In genomic region chr8:121214975-121215374, GRCm38 (mm10) we compare ENCODE assay signal across 17 mouse cellular contexts.
DNase-seq lines count a peak whose midpoint lies in the region; ATAC-seq and TF ChIP-seq lines count a peak whose summit lies in the region.
"Had no signal": no experiment of that assay in that cellular context is flagged by ENCODE, and none has a peak within 500 bp of the region (broad histone marks: within the 10 kb centered on the region; RNA-seq: fewer than 3 reads in every experiment).

No protein-coding gene starts in this region.

- no peaks in the 10 kb centered on the region for H3K79me2 ChIP-seq in liver, adult 2 months (ENCODE audit: control insufficient read depth, insufficient read depth, low read length)

- H3K36me3 ChIP-seq in liver, adult 2 months (ENCODE audit: control insufficient read depth, insufficient read depth, low read length), result no peaks in the 10 kb centered on the region
- no peaks in the 10 kb centered on the region for H3K36me3 ChIP-seq in liver, embryonic 12.5 days
- no peaks in the 10 kb centered on the region for H3K36me3 ChIP-seq in E14TG2a.4 (ENCODE audit: insufficient read depth, low read length)
- H3K36me3 ChIP-seq: midbrain, embryonic 10.5 days had no signal

- no peak overlapping the region for H3K9ac ChIP-seq in liver, adult 2 months (ENCODE audit: low read depth, low read length)
- H3K9ac ChIP-seq in liver, embryonic 12.5 days, result no peak overlapping the region

- no peak for DNase-seq in cerebellum, adult 2 months
- DNase-seq in cerebellum, postnatal 36 days, result no peak
- peak; percentile 7 for DNase-seq in liver, adult 2 months (ENCODE audit: extremely low read depth, low read depth, low spot score)
- DNase-seq in thymus, postnatal 0 days (ENCODE audit: low spot score), result no peak
- DNase-seq: adrenal gland, postnatal 25 days; cerebellum, adult 11-12 months; heart, adult 11 months; kidney, postnatal 4 days; spleen, adult 18-20 months; thymus, postnatal 25 days had no signal

- TF ChIP-seq POLR2A in cerebellum, adult 2 months (IDR thresholded peaks at IDR 0.05; ENCODE audit: borderline replicate concordance, insufficient read depth, low read length), result no peak
- no peak for TF ChIP-seq POLR2A in liver, adult 2 months (IDR thresholded peaks at IDR 0.05; ENCODE audit: extremely low read depth, insufficient read depth, low read length)
- no peak for TF ChIP-seq POLR2A in cortical plate, adult 2 months (IDR thresholded peaks at IDR 0.05; ENCODE audit: extremely low read depth, insufficient read depth, low read length)

- peaks cover 4% of the 10 kb centered on the region; the same call in 1 of the 2 replicates for H3K9me3 ChIP-seq in liver, embryonic 12.5 days (replicated peaks)
- H3K9me3 ChIP-seq in E14TG2a.4 (ENCODE audit: low read length), result peaks cover 4% of the 10 kb centered on the region; the same call in 1 of the 2 replicates
- H3K9me3 ChIP-seq: midbrain, embryonic 10.5 days had no signal

- 79% methylated on average over 10 of the region's 10 CpGs for WGBS in cerebellum, adult 2 months
- 80% methylated on average over 10 of the region's 10 CpGs for WGBS in liver, adult 2 months
- 64% methylated on average over 10 of the region's 10 CpGs for WGBS in liver, embryonic 12.5 days (ENCODE audit: insufficient replicate concordance)

- H3K4me3 ChIP-seq in cerebellum, adult 2 months (replicated peaks; ENCODE audit: insufficient read depth, low read depth, low read length), result no peak overlapping the region
- no peak overlapping the region for H3K4me3 ChIP-seq in liver, adult 2 months (ENCODE audit: insufficient read depth, low read depth, low read length)
- no peak overlapping the region for H3K4me3 ChIP-seq in liver, embryonic 12.5 days
- H3K4me3 ChIP-seq in E14TG2a.4 (replicated peaks; ENCODE audit: low read length), result no peak overlapping the region
- H3K4me3 ChIP-seq in cortical plate, adult 2 months (ENCODE audit: insufficient read depth, low read length), result no peak overlapping the region
- H3K4me3 ChIP-seq: erythroblast, embryonic 14.5 days; midbrain, embryonic 10.5 days had no signal

- TF ChIP-seq CTCF in cerebellum, adult 2 months (IDR thresholded peaks at IDR 0.05; ENCODE audit: borderline replicate concordance, insufficient read depth, low read depth, low read length), result 0 out of 2 replicates have a peak, but pooled peaks have one; percentile 7
- TF ChIP-seq CTCF in liver, adult 2 months (IDR thresholded peaks at IDR 0.05; ENCODE audit: low read depth, low read length), result peak; percentile 61
- TF ChIP-seq CTCF in E14TG2a.4 (conservative IDR thresholded peaks at IDR 0.05; ENCODE audit: low read length), result peak; percentile 98
- peak; percentile 28; the same call in 1 of the 2 replicates for TF ChIP-seq CTCF in cortical plate, adult 2 months (IDR thresholded peaks at IDR 0.05; ENCODE audit: extremely low read depth, insufficient read depth, low read length)

- no peak for ATAC-seq in liver, embryonic 12.5 days
- no peak for ATAC-seq in erythroid progenitor cell, adult 5-6 weeks (replicated peaks; ENCODE audit: low FRiP score, poor library complexity, severe bottlenecking)
- ATAC-seq: inflammation-experienced regulatory T-cells, adult 6 months had no signal

- no peak overlapping the region for H3K27ac ChIP-seq in cerebellum, adult 2 months (ENCODE audit: insufficient read depth, low read length)
- H3K27ac ChIP-seq in liver, adult 2 months (replicated peaks; ENCODE audit: insufficient read depth, low read depth, low read length), result no peak overlapping the region
- H3K27ac ChIP-seq in liver, embryonic 12.5 days, result no peak overlapping the region
- H3K27ac ChIP-seq in cortical plate, adult 2 months (ENCODE audit: insufficient read depth, low read length), result no peak overlapping the region
- H3K27ac ChIP-seq: midbrain, embryonic 10.5 days had no signal

- H3K4me1 ChIP-seq in cerebellum, adult 2 months (ENCODE audit: control insufficient read depth, insufficient read depth, low read length), result no peaks in the 10 kb centered on the region
- no peaks in the 10 kb centered on the region for H3K4me1 ChIP-seq in liver, adult 2 months (ENCODE audit: control insufficient read depth, insufficient read depth, low read length)
- H3K4me1 ChIP-seq in liver, embryonic 12.5 days, result no peaks in the 10 kb centered on the region
- H3K4me1 ChIP-seq in E14TG2a.4 (replicated peaks; ENCODE audit: low read depth, low read length), result peaks cover 10% of the 10 kb centered on the region
- no peaks in the 10 kb centered on the region for H3K4me1 ChIP-seq in cortical plate, adult 2 months (ENCODE audit: control insufficient read depth, insufficient read depth, low read length)

- H3K27me3 ChIP-seq in cerebellum, adult 2 months (ENCODE audit: control insufficient read depth, insufficient read depth, low read length), result no peaks in the 10 kb centered on the region
- H3K27me3 ChIP-seq in liver, adult 2 months (ENCODE audit: control insufficient read depth, insufficient read depth, low read length), result no peaks in the 10 kb centered on the region
- H3K27me3 ChIP-seq in liver, embryonic 12.5 days (replicated peaks), result peaks cover 40% of the 10 kb centered on the region
- peaks cover 6% of the 10 kb centered on the region for H3K27me3 ChIP-seq in E14TG2a.4 (ENCODE audit: insufficient read depth, low read length)

- no peak overlapping the region for H3K4me2 ChIP-seq in liver, embryonic 12.5 days

Comparison
In these comparisons a context has a peak if more than half of its experiments do, and no peak if none do; other contexts are left out.
1. CTCF ChIP-seq: peak in every context shown above with its lines; median percentile 98 in E14TG2a.4; 61 in liver, adult 2 months; 28 in cortical plate, adult 2 months; 7 in cerebellum, adult 2 months.